Mouse (Mus musculus) sigmoid colon, adult 10 weeks (tissue): ENCODE measurements around the gene Rfc4. TPM values are rescaled to one million over a fixed set of nuclear protein-coding genes. Genes with fewer than 3 reads are reported as not detected.

Experiments
- polyA plus RNA-seq: library from polyadenylated mRNA; stranded (reverse); fragments of 350-450 nt; fragmentation: Illumina TruSeq; extraction: RNeasy Lipid Tissue Mini Kit (QIAGEN cat#74804); gene quantifications from one replicate; pipeline ENCODE4 v1.2.3, GENCODE M21; 2014; ENCODE audit warnings: low read depth, low replicate concordance

The Rfc4 gene
- 29.2 TPM for polyA plus RNA-seq

DNA sequence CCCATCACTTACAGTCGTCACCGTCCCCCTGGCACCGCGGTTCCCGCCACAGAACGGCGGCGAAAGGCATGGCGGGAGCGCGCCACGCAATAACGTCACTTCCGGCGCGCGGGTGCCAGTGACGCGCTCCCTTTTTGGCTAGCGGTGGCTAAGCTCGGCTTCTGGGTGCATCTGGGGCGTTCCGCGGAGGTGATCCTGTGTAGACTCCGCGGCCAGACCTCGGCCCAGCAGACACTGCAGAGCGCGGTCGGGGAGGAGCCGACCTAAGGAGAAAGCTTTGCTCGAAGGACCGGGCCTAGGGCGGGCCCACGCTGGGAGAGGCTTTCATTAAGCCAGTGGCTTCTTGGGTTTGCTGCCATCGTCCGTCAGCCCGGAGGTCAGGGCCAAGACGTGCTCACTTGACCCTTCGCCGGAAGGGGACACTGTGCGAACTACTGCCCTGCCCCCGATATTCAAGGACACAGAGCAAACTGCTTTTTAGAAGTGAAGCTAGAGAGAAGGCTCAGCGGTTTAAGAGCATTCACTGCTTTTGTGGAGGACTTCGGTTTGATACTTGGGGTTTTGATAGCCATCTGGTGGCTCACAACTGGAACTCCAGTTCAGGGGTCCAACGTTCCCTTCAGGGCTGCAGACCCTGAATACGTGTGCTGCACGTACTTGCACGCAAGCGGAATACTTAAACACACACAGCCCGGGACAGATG is at the start of gene Rfc4:
Gene Rfc4, minus strand, starts transcription at position 65 of the 703 bp plus-strand sequence.

DNA sequence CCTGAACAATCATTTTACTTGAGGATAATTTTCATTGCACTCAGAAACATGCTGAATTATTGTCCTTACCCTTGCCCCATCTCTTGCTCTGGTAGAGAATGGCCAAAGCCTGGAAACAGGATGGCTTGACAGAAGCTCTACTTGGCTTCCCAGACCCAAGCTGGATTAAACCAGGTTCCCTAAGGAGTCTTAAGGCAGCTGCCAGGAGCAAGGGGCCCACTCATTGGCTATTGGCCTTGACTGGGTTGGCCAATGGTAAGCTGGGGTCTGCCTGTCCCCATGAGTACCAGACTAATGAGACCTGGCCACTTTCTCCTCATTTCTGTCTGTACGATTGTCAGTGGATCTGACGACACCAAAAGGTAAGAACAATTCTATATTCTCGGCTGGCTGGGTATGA is 18.7 kb upstream of the Rfc4 start, which contains the start of gene Adipoq:
Gene Adipoq, plus strand, starts transcription at position 257 of the 400 bp plus-strand sequence.

GRCm38 (mm10) chr16:23107231-23107942 is 20.1 kb downstream of the Rfc4 start, which contains the start of gene Eif4a2:
TSS of gene Eif4a2 (plus strand) at chr16:23107444.

Other genes starting within 250 kb of the Rfc4 start
- not detected for gene Ahsg, start 236.5 kb downstream of the Rfc4 start, polyA plus RNA-seq
- gene Fetub, start 209.4 kb downstream of the Rfc4 start, polyA plus RNA-seq: not detected
- gene Hrg, start 176.7 kb downstream of the Rfc4 start, polyA plus RNA-seq: 3.1 TPM
- not detected for gene Kng2, start 98.3 kb downstream of the Rfc4 start, polyA plus RNA-seq
- not detected for gene Kng1, start 69.9 kb downstream of the Rfc4 start, polyA plus RNA-seq
- 2,369 TPM for gene Eif4a2, start 20.3 kb downstream of the Rfc4 start, polyA plus RNA-seq
- gene Adipoq, start 18.8 kb upstream of the Rfc4 start, polyA plus RNA-seq: 28.7 TPM
- gene St6gal1, start 97.0 kb upstream of the Rfc4 start, polyA plus RNA-seq: 62.3 TPM